Mouse (Mus musculus) testis, adult 2 months (tissue): ENCODE measurements around the gene Gm9887.
"Not testable (repeated sequence)": the region's sequence is repeated elsewhere in the genome, so short reads cannot be mapped to it uniquely, and the experiment has no call there.

Experiments used
- CTCF ChIP-seq: fragments of 200-500 bp; IDR thresholded peaks from 2 replicates; pipeline ENCODE4 v1.5.1; 2012; ENCODE audit warnings: low read depth, mild to moderate bottlenecking, inconsistent platforms, low read length, moderate library complexity; ENCODE audit not compliant: control insufficient read depth, insufficient read depth, insufficient replicate concordance
- POLR2A ChIP-seq: fragments of 200-500 bp; IDR thresholded peaks from 2 replicates; pipeline ENCODE4 v1.6.1; 2012; ENCODE audit warnings: low read depth, mild to moderate bottlenecking, inconsistent platforms, low read length, moderate library complexity; ENCODE audit not compliant: control insufficient read depth

DNA sequence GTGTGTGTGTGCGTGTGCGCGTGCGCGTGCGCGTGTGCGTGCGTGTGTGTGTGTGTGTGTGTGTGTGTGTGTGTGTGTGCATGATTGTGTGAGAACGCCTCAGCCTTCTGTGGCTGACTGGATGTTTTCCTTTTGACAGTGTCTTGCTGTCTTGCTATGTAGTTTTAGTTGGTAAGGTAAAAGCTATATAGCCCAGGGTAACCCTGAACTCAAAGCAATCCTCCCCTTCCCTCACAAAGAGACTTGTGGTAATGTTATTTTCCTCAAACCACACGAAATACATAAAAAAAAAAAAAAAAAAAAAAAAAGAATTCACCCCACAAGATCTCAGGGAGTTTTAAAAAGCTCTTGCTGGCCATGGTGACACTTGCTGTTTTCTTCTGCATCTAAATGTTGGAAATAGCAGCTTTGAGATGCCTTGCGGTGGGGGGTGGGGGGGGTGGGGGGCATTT is 14.0 kb upstream of the Gm9887 start:
- TF ChIP-seq CTCF, POLR2A: not testable (repeated sequence)
